Mouse (Mus musculus) bone marrow, adult 2 months (tissue): Measurements from ENCODE around the gene Olfr1500.

ENCODE experiments used
- CTCF ChIP-seq: fragments of 200-500 bp; IDR thresholded peaks from 2 replicates; pipeline ENCODE4 v1.5.1; 2011; ENCODE audit warnings: low read length, control low read depth; ENCODE audit not compliant: control insufficient read depth, insufficient read depth
- POLR2A ChIP-seq: fragments of 200-500 bp; IDR thresholded peaks from 2 replicates; pipeline ENCODE4 v1.6.1; 2011; ENCODE audit warnings: low read depth, mild to moderate bottlenecking, control low read depth, low read length, borderline replicate concordance; ENCODE audit not compliant: control insufficient read depth

GRCm38 (mm10) chr19:13798102-13798501 lies 32.2 kb downstream of the Olfr1500 start, which contains the start of gene Olfr1497:
- TF ChIP-seq CTCF = no peak
- no peak for TF ChIP-seq POLR2A
